Mouse (Mus musculus) midbrain, embryonic 14.5 days (tissue): Measurements from ENCODE around the gene Cnbd2. TPM values are rescaled to one million over a fixed set of nuclear protein-coding genes. Genes with fewer than 3 reads are reported as not detected.
"Not testable (repeated sequence)": the region's sequence is repeated elsewhere in the genome, so short reads cannot be mapped to it uniquely, and the experiment has no call there.

Experiments
- ATAC-seq: fragments of 200-750 bp; cut with Nextera tagmentation; 2 replicates; pipeline ENCODE4 v1.8.0; 2017; ENCODE audit warnings: moderate number of reproducible peaks, moderate library complexity; ENCODE audit not compliant: low FRiP score, low TSS enrichment
- DNase-seq: peaks from one replicate; pipeline ENCODE4 v3.0.0-alpha.2; 2015
- H3K27ac ChIP-seq: fragments of 300-500 bp; sonication (generic); replicated peaks from 2 replicates; pipeline ENCODE4 v1.5.1; 2014; ENCODE audit warnings: mild to moderate bottlenecking, low read depth, low read length, moderate library complexity
- H3K27me3 ChIP-seq: fragments of 300-500 bp; sonication (generic); 2 replicates; pipeline ENCODE4 v1.6.1; 2014; ENCODE audit warnings: low read length, control low read depth, mixed read lengths; ENCODE audit not compliant: control insufficient read depth, insufficient read depth
- H3K36me3 ChIP-seq: fragments of 300-500 bp; sonication (generic); 2 replicates; pipeline ENCODE4 v1.6.1; 2014; ENCODE audit warnings: low read length, control low read depth; ENCODE audit not compliant: control insufficient read depth, insufficient read depth
- H3K4me1 ChIP-seq: fragments of 300-500 bp; sonication (generic); 2 replicates; pipeline ENCODE4 v1.6.1; 2014; ENCODE audit warnings: mild to moderate bottlenecking, antibody characterized with exemption, low read length, control low read depth; ENCODE audit not compliant: control insufficient read depth, insufficient read depth
- H3K4me2 ChIP-seq: fragments of 300-500 bp; sonication (generic); 2 replicates; pipeline ENCODE4 v1.6.1; 2014; ENCODE audit warnings: mild to moderate bottlenecking, low read length, moderate library complexity
- H3K4me3 ChIP-seq: fragments of 300-500 bp; sonication (generic); replicated peaks from 2 replicates; pipeline ENCODE4 v1.5.1; 2014; ENCODE audit warnings: low read depth, low read length
- H3K9ac ChIP-seq: fragments of 300-500 bp; sonication (generic); replicated peaks from 2 replicates; pipeline ENCODE4 v1.6.1; 2014; ENCODE audit warnings: mild to moderate bottlenecking, low read length, moderate library complexity
- H3K9me3 ChIP-seq: fragments of 300-500 bp; sonication (generic); 2 replicates; pipeline ENCODE4 v1.6.1; 2016; ENCODE audit warnings: low read length, control low read depth, mixed read lengths; ENCODE audit not compliant: control insufficient read depth
- WGBS: fragments of 180-500 bp; shearing (Covaris S2); extraction: QIAGEN DNeasy Blood & Tissue Kit; methylation state at CpG from one replicate; pipeline ENCODE4 v1.1.7; 2014; 5-methylcytosine and 5-hydroxymethylcytosine counted together
- polyA plus RNA-seq: library from polyadenylated mRNA; unstranded; fragments of >200 nt; fragmentation: Nextera tagmentation; extraction: Ambion mirVana; gene quantifications from 2 replicates; pipeline ENCODE4 v1.2.1, GENCODE M21; 2014

The Cnbd2 gene
- polyA plus RNA-seq, 1 experiment from 2014 or later, result 6.9 TPM

DNA sequence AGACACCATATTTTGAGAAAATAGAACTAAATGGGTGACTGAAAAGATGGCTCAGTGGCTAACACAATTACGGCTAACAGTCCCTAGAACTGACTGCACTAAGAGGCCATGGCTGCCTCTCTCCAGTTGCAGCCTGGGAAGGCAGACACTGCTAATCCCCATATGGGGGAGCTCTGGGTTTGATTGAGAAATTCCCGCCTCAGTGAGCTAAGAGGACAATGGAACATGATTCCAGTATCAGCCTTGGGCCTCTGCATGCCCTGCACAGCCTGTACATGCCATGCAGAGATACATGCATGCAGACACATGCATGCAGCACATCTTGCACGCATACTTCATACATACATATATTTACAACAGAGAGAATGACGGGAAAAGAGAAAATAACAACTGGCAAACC lies 69.3 kb downstream of the Cnbd2 start:
- WGBS, result 54% methylated on average over 4 of the region's 4 CpGs
- H3K27me3 ChIP-seq, result no peaks in the 10 kb centered on the region
- peak; percentile 69 for DNase-seq

GRCm38 (mm10) chr2:156392461-156393154 lies 80.5 kb downstream of the Cnbd2 start:
- ATAC-seq (peak; percentile 85; the same call in 1 of the 2 replicates), DNase-seq (peak; percentile 87)
- peak overlapping the region; percentile 23; the same call in 1 of the 2 replicates for H3K9ac ChIP-seq
- WGBS, result no CpG with 5 or more reads among the region's 63 CpGs
- H3K4me3 ChIP-seq, result peak overlapping the region; percentile 34
- peak overlapping the region; percentile 55 for H3K27ac ChIP-seq
- H3K27me3 ChIP-seq, H3K36me3 ChIP-seq, H3K9me3 ChIP-seq, H3K4me1 ChIP-seq: not testable (repeated sequence)
- H3K4me2 ChIP-seq, result peak overlapping the region; percentile 52

More for the DNA sequence above, 69.3 kb downstream of the Cnbd2 start:
- Histone ChIP-seq H3K9me3 (no peaks in the 10 kb centered on the region), H3K4me2 (no peak overlapping the region), H3K4me3 (no peak overlapping the region), H3K36me3 (no peaks in the 10 kb centered on the region), H3K9ac (no peak overlapping the region), H3K27ac (no peak overlapping the region), H3K4me1 (no peaks in the 10 kb centered on the region)
- ATAC-seq, result no peak; the same call in 1 of the 2 replicates

GRCm38 (mm10) chr2:156393155-156393828 lies 81.2 kb downstream of the Cnbd2 start:
- ATAC-seq (no peak; the same call in 1 of the 2 replicates), DNase-seq (peak; percentile 18)
- no peaks in the 10 kb centered on the region for H3K9me3 ChIP-seq
- H3K4me2 ChIP-seq, result peak overlapping the region; percentile 52
- no peaks in the 10 kb centered on the region for H3K36me3 ChIP-seq
- WGBS, result 58% methylated on average over 5 of the region's 5 CpGs
- H3K27me3 ChIP-seq, result no peaks in the 10 kb centered on the region
- H3K4me3 ChIP-seq, result peak overlapping the region; percentile 34
- 0 out of 2 replicates have a peak, but pooled peaks cover 5% of the 10 kb centered on the region for H3K4me1 ChIP-seq
- peak overlapping the region; percentile 55 for H3K27ac ChIP-seq
- H3K9ac ChIP-seq, result peak overlapping the region; percentile 23; the same call in 1 of the 2 replicates

GRCm38 (mm10) chr2:156394282-156394681 lies 82.2 kb downstream of the Cnbd2 start:
- H3K9me3 ChIP-seq, result no peaks in the 10 kb centered on the region
- H3K27ac ChIP-seq, result no peak overlapping the region
- DNase-seq, result no peak
- no peak overlapping the region for H3K9ac ChIP-seq
- no peak overlapping the region for H3K4me2 ChIP-seq
- 96% methylated on average over 4 of the region's 4 CpGs for WGBS
- H3K36me3 ChIP-seq, result no peaks in the 10 kb centered on the region
- H3K4me3 ChIP-seq, result no peak overlapping the region
- H3K4me1 ChIP-seq, result 0 out of 2 replicates have a peak, but pooled peaks cover 5% of the 10 kb centered on the region
- no peaks in the 10 kb centered on the region for H3K27me3 ChIP-seq
- no peak for ATAC-seq

DNA sequence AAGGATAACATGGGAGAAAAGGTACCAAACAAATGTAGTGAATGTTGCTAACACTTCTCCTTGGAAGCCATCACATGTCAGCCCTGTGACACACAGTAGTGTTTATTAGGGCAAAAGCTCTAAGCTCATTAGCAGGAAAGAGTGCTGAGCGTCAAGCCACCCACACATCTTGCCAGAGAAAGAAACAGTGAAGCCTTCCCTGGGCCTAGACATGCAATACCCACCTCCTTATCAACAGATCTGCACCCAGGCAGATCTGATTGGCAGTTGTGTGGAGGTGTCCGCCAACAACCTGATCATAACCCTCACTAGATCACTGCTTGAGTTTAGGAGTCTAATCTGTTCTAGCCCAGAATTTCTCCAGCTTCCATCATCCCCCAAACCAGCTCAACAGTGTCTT lies 84.0 kb downstream of the Cnbd2 start:
- Histone ChIP-seq H3K9me3 (no peaks in the 10 kb centered on the region), H3K9ac (no peak overlapping the region), H3K36me3 (no peaks in the 10 kb centered on the region), H3K4me2 (no peak overlapping the region), H3K4me1 (peaks cover 13% of the 10 kb centered on the region), H3K4me3 (no peak overlapping the region), H3K27me3 (no peaks in the 10 kb centered on the region), H3K27ac (no peak overlapping the region)
- 84% methylated on average over 2 of the region's 2 CpGs for WGBS
- no peak for DNase-seq
- ATAC-seq, result no peak

- Histone ChIP-seq H3K27ac (no peak overlapping the region), H3K27me3 (no peaks in the 10 kb centered on the region), H3K4me1 (peaks cover 19% of the 10 kb centered on the region), H3K4me3 (no peak overlapping the region), H3K9ac (no peak overlapping the region), H3K9me3 (no peaks in the 10 kb centered on the region), H3K4me2 (no peak overlapping the region), H3K36me3 (no peaks in the 10 kb centered on the region)
- WGBS, result 94% methylated on average over 7 of the region's 7 CpGs
- ATAC-seq (no peak), DNase-seq (no peak)
Measured at GRCm38 (mm10) chr2:156397988-156398387, 85.9 kb downstream of the Cnbd2 start.

GRCm38 (mm10) chr2:156399485-156399884 lies 87.4 kb downstream of the Cnbd2 start:
- H3K9ac ChIP-seq, result no peak overlapping the region
- 95% methylated on average over 1 of the region's 1 CpGs for WGBS
- H3K4me2 ChIP-seq, result no peak overlapping the region
- no peak overlapping the region for H3K27ac ChIP-seq
- ATAC-seq (no peak), DNase-seq (no peak)
- H3K4me1 ChIP-seq, result peaks cover 14% of the 10 kb centered on the region
- no peaks in the 10 kb centered on the region for H3K9me3 ChIP-seq
- H3K4me3 ChIP-seq, result no peak overlapping the region
- no peaks in the 10 kb centered on the region for H3K27me3 ChIP-seq
- H3K36me3 ChIP-seq, result no peaks in the 10 kb centered on the region

- Histone ChIP-seq H3K9ac (peak overlapping the region; percentile 57; the same call in 1 of the 2 replicates), H3K4me3 (peak overlapping the region; percentile 10; the same call in 1 of the 2 replicates), H3K4me1 (peaks cover 14% of the 10 kb centered on the region), H3K9me3 (no peaks in the 10 kb centered on the region), H3K4me2 (peak overlapping the region; percentile 52), H3K27me3 (no peaks in the 10 kb centered on the region), H3K36me3 (no peaks in the 10 kb centered on the region), H3K27ac (peak overlapping the region; percentile 84)
- WGBS, result 3% methylated on average over 9 of the region's 9 CpGs
- DNase-seq (peak; percentile 91), ATAC-seq (peak; percentile 89)
Measured at GRCm38 (mm10) chr2:156401331-156401730, 89.2 kb downstream of the Cnbd2 start.
